Mouse (Mus musculus): Measurements from ENCODE around the gene Echdc2. TPM values are rescaled to one million over a fixed set of nuclear protein-coding genes. Genes with fewer than 3 reads are reported as not detected.
A peak's percentile ranks its signal among the peaks of the same experiment; 100 is the strongest.

Gene Echdc2
- polyA plus RNA-seq, 1 experiment from 2014 or later = 22.1 TPM

- 92% methylated on average over 6 of the region's 6 CpGs for WGBS
- H3K36me3 ChIP-seq (ENCODE audit: control insufficient read depth, insufficient read depth, low read length) = no peaks in the 10 kb centered on the region
- no peak for ATAC-seq (ENCODE audit: low FRiP score, low TSS enrichment)
Measured at GRCm38 (mm10) chr4:108204629-108205028, 39.4 kb downstream of the Echdc2 start.

GRCm38 (mm10) chr4:108213023-108213422 lies 47.8 kb downstream of the Echdc2 start:
- no peak for TF ChIP-seq CTCF (IDR thresholded peaks at IDR 0.05; ENCODE audit: low read depth)
- no peak for TF ChIP-seq EP300 (optimal IDR thresholded peaks at IDR 0.05)
- H3K36me3 ChIP-seq (ENCODE audit: control insufficient read depth, insufficient read depth, low read length) = no peaks in the 10 kb centered on the region
- 92% methylated on average over 2 of the region's 2 CpGs for WGBS
- ATAC-seq (ENCODE audit: low FRiP score, low TSS enrichment) = no peak
- H3K9me3 ChIP-seq (ENCODE audit: control insufficient read depth, low read length) = no peaks in the 10 kb centered on the region
- no peak overlapping the region for H3K9ac ChIP-seq (ENCODE audit: low read length)
- H3K4me3 ChIP-seq (ENCODE audit: low read depth, low read length) = no peak overlapping the region
- no peaks in the 10 kb centered on the region for H3K27me3 ChIP-seq (ENCODE audit: control insufficient read depth, insufficient read depth, low read length)
- H3K4me2 ChIP-seq (replicated peaks; ENCODE audit: low read depth) = no peak overlapping the region
- no peaks in the 10 kb centered on the region for H3K4me1 ChIP-seq (replicated peaks; ENCODE audit: control insufficient read depth, insufficient read depth)
- H3K27ac ChIP-seq (replicated peaks) = no peak overlapping the region
- no peak for DNase-seq (ENCODE audit: low spot score)

More at GRCm38 (mm10) chr4:108204629-108205028, 39.4 kb downstream of the Echdc2 start:
- no peaks in the 10 kb centered on the region for H3K9me3 ChIP-seq (ENCODE audit: control insufficient read depth, low read length)
- H3K27me3 ChIP-seq (ENCODE audit: control insufficient read depth, insufficient read depth, low read length) = no peaks in the 10 kb centered on the region
- TF ChIP-seq EP300 (optimal IDR thresholded peaks at IDR 0.05) (no peak), CTCF (IDR thresholded peaks at IDR 0.05; ENCODE audit: low read depth) (no peak)
- DNase-seq (ENCODE audit: low spot score) = no peak
- no peak overlapping the region for H3K4me3 ChIP-seq (ENCODE audit: low read depth, low read length)
- H3K27ac ChIP-seq (replicated peaks) = no peak overlapping the region
- H3K4me1 ChIP-seq (replicated peaks; ENCODE audit: control insufficient read depth, insufficient read depth) = no peaks in the 10 kb centered on the region
- H3K4me2 ChIP-seq (replicated peaks; ENCODE audit: low read depth) = no peak overlapping the region
- H3K9ac ChIP-seq (ENCODE audit: low read length) = no peak overlapping the region

DNA sequence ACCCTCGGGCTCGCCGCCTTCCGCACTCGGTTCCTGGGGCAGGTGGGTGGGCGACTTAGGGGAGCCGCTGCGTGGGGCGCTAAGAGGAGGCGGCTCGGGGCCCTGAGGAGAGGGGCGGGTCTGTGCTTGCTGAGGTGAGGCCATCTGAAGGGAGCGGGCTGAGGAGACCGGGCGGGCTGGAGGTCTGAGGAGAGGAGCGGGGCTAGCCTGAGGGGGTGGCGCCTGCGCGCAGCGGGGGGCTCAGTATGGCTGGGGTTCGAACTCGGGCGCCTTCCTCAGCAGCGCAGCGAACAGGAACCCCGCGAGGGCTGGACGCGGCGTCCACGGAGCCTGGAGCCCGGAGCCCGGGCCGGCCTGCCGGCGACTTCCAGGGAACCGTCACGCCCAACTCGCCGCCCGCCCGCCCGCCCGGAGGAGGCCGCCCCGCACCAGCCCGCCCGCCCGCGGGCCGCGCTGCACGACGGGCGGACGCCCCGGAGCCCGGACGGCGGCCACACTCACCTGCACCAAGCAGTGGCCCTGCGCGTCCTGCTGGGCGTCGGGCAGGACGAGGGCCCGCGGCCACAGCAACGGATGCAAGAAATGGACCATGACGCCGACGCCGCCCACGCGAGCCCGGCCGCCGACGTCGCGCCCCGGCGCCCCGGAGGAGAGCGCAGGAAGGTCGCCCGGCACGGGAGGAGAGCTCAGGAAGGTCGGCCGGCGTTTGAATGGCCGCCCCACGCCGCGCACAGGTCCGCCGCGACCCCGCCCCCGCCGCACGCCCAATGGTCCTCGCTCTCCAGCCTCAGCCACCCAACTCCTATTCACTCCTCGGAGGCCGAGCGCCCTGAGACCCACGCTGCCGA lies 52.3 kb downstream of the Echdc2 start, which contains the start of gene Zyg11a:
Zyg11a (minus strand) TSS at position 717 of the 848 bp plus-strand sequence.
- Histone ChIP-seq H3K9me3 (ENCODE audit: control insufficient read depth, low read length) (no peaks in the 10 kb centered on the region), H3K36me3 (ENCODE audit: control insufficient read depth, insufficient read depth, low read length) (no peaks in the 10 kb centered on the region), H3K27me3 (ENCODE audit: control insufficient read depth, insufficient read depth, low read length) (no peaks in the 10 kb centered on the region), H3K4me2 (replicated peaks; ENCODE audit: low read depth) (peak within 1 kb of the TSS; percentile 70), H3K4me3 (ENCODE audit: low read depth, low read length) (peak within 1 kb of the TSS; percentile 41), H3K9ac (ENCODE audit: low read length) (0 out of 2 replicates have a peak within 1 kb of the TSS, but pooled peaks have one; percentile 35), H3K4me1 (replicated peaks; ENCODE audit: control insufficient read depth, insufficient read depth) (no peaks in the 10 kb centered on the region), H3K27ac (replicated peaks) (no peak within 1 kb of the TSS)
- ATAC-seq (ENCODE audit: low FRiP score, low TSS enrichment) (peak; percentile 76), DNase-seq (ENCODE audit: low spot score) (peak; percentile 48)
- 2% methylated on average over 59 of the region's 107 CpGs for WGBS
- TF ChIP-seq EP300 (optimal IDR thresholded peaks at IDR 0.05) (no peak), CTCF (IDR thresholded peaks at IDR 0.05; ENCODE audit: low read depth) (no peak)

DNA sequence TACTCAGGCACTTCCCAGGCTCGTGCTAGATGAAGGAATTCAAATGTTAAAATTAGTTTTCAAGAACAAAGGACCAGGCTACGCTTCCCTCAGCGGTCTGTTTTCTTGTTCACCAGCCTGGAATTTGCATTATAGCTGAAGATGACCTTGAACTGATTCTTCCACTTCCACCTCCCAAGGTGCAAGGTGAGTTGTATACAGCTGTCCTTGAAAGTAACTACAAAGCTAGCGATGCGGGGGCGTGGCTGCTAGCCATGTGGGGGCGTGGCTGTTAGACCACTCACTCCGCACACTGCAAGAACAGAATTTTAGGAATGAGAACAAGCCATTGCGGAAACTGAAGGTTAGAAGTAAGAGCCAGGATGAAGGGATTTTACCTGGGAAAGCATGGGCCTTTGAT lies 53.8 kb downstream of the Echdc2 start:
- no peaks in the 10 kb centered on the region for H3K4me1 ChIP-seq (replicated peaks; ENCODE audit: control insufficient read depth, insufficient read depth)
- no peak overlapping the region for H3K4me3 ChIP-seq (ENCODE audit: low read depth, low read length)
- no peak for ATAC-seq (ENCODE audit: low FRiP score, low TSS enrichment)
- WGBS = 15% methylated on average over 9 of the region's 9 CpGs
- no peak overlapping the region for H3K4me2 ChIP-seq (replicated peaks; ENCODE audit: low read depth)
- no peak overlapping the region for H3K27ac ChIP-seq (replicated peaks)
- no peak overlapping the region for H3K9ac ChIP-seq (ENCODE audit: low read length)
- TF ChIP-seq EP300 (optimal IDR thresholded peaks at IDR 0.05) = no peak
- peak; percentile 17 for DNase-seq (ENCODE audit: low spot score)
- H3K36me3 ChIP-seq (ENCODE audit: control insufficient read depth, insufficient read depth, low read length) = no peaks in the 10 kb centered on the region
- no peaks in the 10 kb centered on the region for H3K27me3 ChIP-seq (ENCODE audit: control insufficient read depth, insufficient read depth, low read length)
- no peaks in the 10 kb centered on the region for H3K9me3 ChIP-seq (ENCODE audit: control insufficient read depth, low read length)

- Histone ChIP-seq H3K4me3 (ENCODE audit: low read depth, low read length) (no peak overlapping the region), H3K27ac (replicated peaks) (no peak overlapping the region), H3K9me3 (ENCODE audit: control insufficient read depth, low read length) (no peaks in the 10 kb centered on the region), H3K9ac (ENCODE audit: low read length) (no peak overlapping the region), H3K4me2 (replicated peaks; ENCODE audit: low read depth) (no peak overlapping the region), H3K36me3 (ENCODE audit: control insufficient read depth, insufficient read depth, low read length) (no peaks in the 10 kb centered on the region), H3K27me3 (ENCODE audit: control insufficient read depth, insufficient read depth, low read length) (no peaks in the 10 kb centered on the region), H3K4me1 (replicated peaks; ENCODE audit: control insufficient read depth, insufficient read depth) (no peaks in the 10 kb centered on the region)
- DNase-seq (ENCODE audit: low spot score) (no peak), ATAC-seq (ENCODE audit: low FRiP score, low TSS enrichment) (no peak)
- no peak for TF ChIP-seq CTCF (IDR thresholded peaks at IDR 0.05; ENCODE audit: low read depth)
- no peak for TF ChIP-seq EP300 (optimal IDR thresholded peaks at IDR 0.05)
- 92% methylated on average over 5 of the region's 5 CpGs for WGBS
Measured at GRCm38 (mm10) chr4:108222507-108222906, 57.3 kb downstream of the Echdc2 start.

DNA sequence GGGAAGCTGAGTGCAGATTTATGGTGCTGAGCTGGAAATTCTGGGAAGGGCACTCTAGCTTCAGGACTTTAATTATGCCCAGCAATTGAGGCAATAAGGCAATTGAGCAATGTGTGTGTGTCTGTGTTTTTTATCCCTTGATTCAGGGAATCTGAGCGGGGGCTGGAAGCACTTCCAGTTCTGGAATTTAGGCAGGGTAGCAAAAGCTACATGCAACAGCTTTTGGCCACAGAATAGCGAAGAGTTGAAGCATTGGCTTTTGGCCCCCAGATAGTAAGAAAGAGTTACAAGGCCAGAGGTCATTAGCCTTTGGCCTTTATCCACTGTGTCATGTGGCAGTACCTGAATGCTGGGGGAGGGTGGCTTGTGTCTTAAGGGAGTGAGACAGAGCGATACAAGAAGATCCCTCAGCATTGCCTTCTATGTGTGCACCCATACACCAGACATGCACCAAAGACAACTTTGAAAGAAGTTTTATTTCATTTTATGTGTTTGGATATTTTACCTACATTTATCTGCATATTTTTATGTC lies 60.2 kb downstream of the Echdc2 start:
- Histone ChIP-seq H3K9me3 (ENCODE audit: control insufficient read depth, low read length) (no peaks in the 10 kb centered on the region), H3K27me3 (ENCODE audit: control insufficient read depth, insufficient read depth, low read length) (no peaks in the 10 kb centered on the region), H3K27ac (replicated peaks) (no peak overlapping the region), H3K4me2 (replicated peaks; ENCODE audit: low read depth) (no peak overlapping the region), H3K9ac (ENCODE audit: low read length) (no peak overlapping the region), H3K4me1 (replicated peaks; ENCODE audit: control insufficient read depth, insufficient read depth) (no peaks in the 10 kb centered on the region), H3K36me3 (ENCODE audit: control insufficient read depth, insufficient read depth, low read length) (no peaks in the 10 kb centered on the region), H3K4me3 (ENCODE audit: low read depth, low read length) (no peak overlapping the region)
- DNase-seq (ENCODE audit: low spot score) = no peak
- no peak for ATAC-seq (ENCODE audit: low FRiP score, low TSS enrichment)
- 56% methylated on average over 3 of the region's 3 CpGs for WGBS
- TF ChIP-seq EP300 (optimal IDR thresholded peaks at IDR 0.05) (no peak), CTCF (IDR thresholded peaks at IDR 0.05; ENCODE audit: low read depth) (no peak)

Other genes starting within 250 kb of the Echdc2 start
- 78.4 and 81.2 TPM in 2 replicates for gene Cpt2, start 241.8 kb upstream of the Echdc2 start, polyA plus RNA-seq (2015; fragmentation: Nextera tagmentation; extraction: Ambion mirVana)
- gene Slc1a7, start 197.1 kb upstream of the Echdc2 start, polyA plus RNA-seq (2015; fragmentation: Nextera tagmentation; extraction: Ambion mirVana) = 0.07 and 0.10 TPM in 2 replicates
- 2.0 and 2.4 TPM in 2 replicates for gene Podn, start 69.0 kb upstream of the Echdc2 start, polyA plus RNA-seq (2015; fragmentation: Nextera tagmentation; extraction: Ambion mirVana)
- gene Scp2, start 20.4 kb upstream of the Echdc2 start, polyA plus RNA-seq (2015; fragmentation: Nextera tagmentation; extraction: Ambion mirVana) = 320 and 329 TPM in 2 replicates
- gene Zyg11a, start 52.6 kb downstream of the Echdc2 start, polyA plus RNA-seq (2015; fragmentation: Nextera tagmentation; extraction: Ambion mirVana) = 0.04 and 0.11 TPM in 2 replicates
- 4.3 and 4.7 TPM in 2 replicates for gene Zyg11b, start 135.7 kb downstream of the Echdc2 start, polyA plus RNA-seq (2015; fragmentation: Nextera tagmentation; extraction: Ambion mirVana)
- gene Coa7, start 162.7 kb downstream of the Echdc2 start, polyA plus RNA-seq (2015; fragmentation: Nextera tagmentation; extraction: Ambion mirVana) = 59.3 and 62.3 TPM in 2 replicates
- gene Shisal2a, start 217.9 kb downstream of the Echdc2 start, polyA plus RNA-seq (2015; fragmentation: Nextera tagmentation; extraction: Ambion mirVana) = 4.5 and 4.9 TPM in 2 replicates
- 34.5 and 35.5 TPM in 2 replicates for gene Gpx7, start 241.5 kb downstream of the Echdc2 start, polyA plus RNA-seq (2015; fragmentation: Nextera tagmentation; extraction: Ambion mirVana)

All from stomach, postnatal 0 days (tissue).